Mouse (Mus musculus) heart, embryonic 16.5 days (tissue): ENCODE data around the gene Pip5k1c. TPM values are rescaled to one million over a fixed set of nuclear protein-coding genes. Genes with fewer than 3 reads are reported as not detected.
A peak's percentile ranks its signal among the peaks of the same experiment; 100 is the strongest.

Experiments
- ATAC-seq: fragments of 200-750 bp; cut with Nextera tagmentation; replicated peaks from 2 replicates; pipeline ENCODE4 v1.8.0; 2017; ENCODE audit warnings: moderate number of reproducible peaks; ENCODE audit not compliant: insufficient read depth, low FRiP score; ENCODE audit errors: extremely low read depth
- H3K27ac ChIP-seq: fragments of 300-500 bp; sonication (generic); 2 replicates; pipeline ENCODE4 v1.5.1; 2014; ENCODE audit warnings: mild to moderate bottlenecking, low read length, control low read depth, moderate library complexity
- H3K27me3 ChIP-seq: fragments of 300-500 bp; sonication (generic); 2 replicates; pipeline ENCODE4 v1.6.1; 2014; ENCODE audit warnings: low read length, mixed read lengths; ENCODE audit not compliant: control insufficient read depth, insufficient read depth
- H3K36me3 ChIP-seq: fragments of 300-500 bp; sonication (generic); 2 replicates; pipeline ENCODE4 v1.6.1; 2014; ENCODE audit not compliant: control insufficient read depth, insufficient read depth
- H3K4me1 ChIP-seq: fragments of 300-500 bp; sonication (generic); 2 replicates; pipeline ENCODE4 v1.6.1; 2014; ENCODE audit warnings: low read length, mixed read lengths; ENCODE audit not compliant: control insufficient read depth, insufficient read depth
- H3K4me2 ChIP-seq: fragments of 300-500 bp; sonication (generic); 2 replicates; pipeline ENCODE4 v1.6.1; 2014; ENCODE audit warnings: low read depth, mild to moderate bottlenecking, control low read depth, low read length
- H3K4me3 ChIP-seq: fragments of 300-500 bp; sonication (generic); 2 replicates; pipeline ENCODE4 v1.5.1; 2014; ENCODE audit warnings: mild to moderate bottlenecking, control low read depth, low read length
- H3K9ac ChIP-seq: fragments of 300-500 bp; sonication (generic); 2 replicates; pipeline ENCODE4 v1.6.1; 2014; ENCODE audit warnings: low read length, control low read depth
- H3K9me3 ChIP-seq: fragments of 300-500 bp; sonication (generic); replicated peaks from 2 replicates; pipeline ENCODE4 v1.6.1; 2016; ENCODE audit warnings: low read length; ENCODE audit not compliant: control insufficient read depth
- WGBS: fragments of 180-500 bp; shearing (Covaris S2); extraction: QIAGEN DNeasy Blood & Tissue Kit; methylation state at CpG from one replicate; pipeline ENCODE4 v1.1.7; 2014; 5-methylcytosine and 5-hydroxymethylcytosine counted together
- polyA plus RNA-seq: library from polyadenylated mRNA; unstranded; fragments of >200 nt; fragmentation: Nextera tagmentation; extraction: Ambion mirVana; gene quantifications from 2 replicates; pipeline ENCODE4 v1.2.1, GENCODE M21; 2015

The Pip5k1c gene
- polyA plus RNA-seq, 1 experiment from 2014 or later = 31.3 TPM

GRCm38 (mm10) chr10:81257158-81258039, 35.4 kb upstream of the Pip5k1c start:
- peak overlapping the region; percentile 59 for H3K4me3 ChIP-seq
- H3K9me3 ChIP-seq = peaks cover 6% of the 10 kb centered on the region
- ATAC-seq = no peak
- no peaks in the 10 kb centered on the region for H3K36me3 ChIP-seq
- H3K9ac ChIP-seq = peak overlapping the region; percentile 66
- peak overlapping the region; percentile 87 for H3K4me2 ChIP-seq
- WGBS = 2% methylated on average over 62 of the region's 62 CpGs
- H3K4me1 ChIP-seq = peaks cover 8% of the 10 kb centered on the region
- no peak overlapping the region for H3K27ac ChIP-seq
- H3K27me3 ChIP-seq = peaks cover 59% of the 10 kb centered on the region

GRCm38 (mm10) chr10:81259225-81259884, 33.4 kb upstream of the Pip5k1c start:
- Histone ChIP-seq H3K9me3 (peaks cover 6% of the 10 kb centered on the region), H3K4me1 (peaks cover 8% of the 10 kb centered on the region), H3K27me3 (peaks cover 40% of the 10 kb centered on the region), H3K4me3 (no peak overlapping the region), H3K9ac (no peak overlapping the region), H3K27ac (no peak overlapping the region), H3K36me3 (peaks cover 10% of the 10 kb centered on the region), H3K4me2 (no peak overlapping the region)
- no peak for ATAC-seq
- 42% methylated on average over 21 of the region's 21 CpGs for WGBS

- H3K4me2 ChIP-seq = no peak overlapping the region
- peaks cover 33% of the 10 kb centered on the region for H3K27me3 ChIP-seq
- no peak overlapping the region for H3K27ac ChIP-seq
- H3K4me3 ChIP-seq = no peak overlapping the region
- no peak for ATAC-seq
- H3K9me3 ChIP-seq = peaks cover 6% of the 10 kb centered on the region
- peaks cover 16% of the 10 kb centered on the region for H3K36me3 ChIP-seq
- H3K4me1 ChIP-seq = peaks cover 11% of the 10 kb centered on the region
- no peak overlapping the region for H3K9ac ChIP-seq
- WGBS = 85% methylated on average over 4 of the region's 4 CpGs
Measured at GRCm38 (mm10) chr10:81261025-81261424, 31.7 kb upstream of the Pip5k1c start.

- peaks cover 2% of the 10 kb centered on the region for H3K9me3 ChIP-seq
- no peak overlapping the region for H3K27ac ChIP-seq
- peak overlapping the region; percentile 84 for H3K4me2 ChIP-seq
- peaks cover 10% of the 10 kb centered on the region for H3K4me1 ChIP-seq
- H3K36me3 ChIP-seq = peaks cover 16% of the 10 kb centered on the region
- no peak overlapping the region; the same call in 1 of the 2 replicates for H3K4me3 ChIP-seq
- H3K27me3 ChIP-seq = no peaks in the 10 kb centered on the region
- WGBS = 92% methylated on average over 8 of the region's 8 CpGs
- ATAC-seq = no peak
- peak overlapping the region; percentile 89; the same call in 1 of the 2 replicates for H3K9ac ChIP-seq
Measured at GRCm38 (mm10) chr10:81265540-81265939, 27.2 kb upstream of the Pip5k1c start.

- Histone ChIP-seq H3K9ac (peak within 1 kb of the TSS; percentile 89), H3K4me2 (peak within 1 kb of the TSS; percentile 84), H3K9me3 (no peaks in the 10 kb centered on the region), H3K4me3 (peak within 1 kb of the TSS; percentile 83), H3K27me3 (no peaks in the 10 kb centered on the region), H3K36me3 (peaks cover 19% of the 10 kb centered on the region), H3K27ac (peak within 1 kb of the TSS; percentile 92), H3K4me1 (peaks cover 10% of the 10 kb centered on the region)
- peak; percentile 93 for ATAC-seq
- WGBS = under 1% methylated on average over 48 of the region's 48 CpGs
Measured at GRCm38 (mm10) chr10:81266211-81267105, 26.3 kb upstream of the Pip5k1c start, which contains the start of the genes Mrpl54 and Apba3. Mrpl54 (minus strand) TSS chr10:81266934. Apba3 (plus strand) TSS chr10:81266960.

- H3K36me3 ChIP-seq = peaks cover 27% of the 10 kb centered on the region
- no peaks in the 10 kb centered on the region for H3K9me3 ChIP-seq
- peaks cover 10% of the 10 kb centered on the region for H3K4me1 ChIP-seq
- peak overlapping the region; percentile 83 for H3K9ac ChIP-seq
- peak; percentile 67 for ATAC-seq
- H3K27ac ChIP-seq = peak overlapping the region; percentile 52
- H3K4me3 ChIP-seq = peak overlapping the region; percentile 66
- H3K4me2 ChIP-seq = peak overlapping the region; percentile 74
- 1% methylated on average over 23 of the region's 23 CpGs for WGBS
- no peaks in the 10 kb centered on the region for H3K27me3 ChIP-seq
Measured at GRCm38 (mm10) chr10:81268056-81268455, 24.7 kb upstream of the Pip5k1c start.

GRCm38 (mm10) chr10:81268643-81269412, 23.9 kb upstream of the Pip5k1c start:
- peak overlapping the region; percentile 83 for H3K9ac ChIP-seq
- H3K4me2 ChIP-seq = peak overlapping the region; percentile 74
- peak overlapping the region; percentile 52 for H3K27ac ChIP-seq
- H3K4me1 ChIP-seq = peaks cover 10% of the 10 kb centered on the region
- H3K9me3 ChIP-seq = no peaks in the 10 kb centered on the region
- peak overlapping the region; percentile 66 for H3K4me3 ChIP-seq
- WGBS = 79% methylated on average over 16 of the region's 16 CpGs
- peaks cover 29% of the 10 kb centered on the region for H3K36me3 ChIP-seq
- ATAC-seq = no peak
- no peaks in the 10 kb centered on the region for H3K27me3 ChIP-seq

GRCm38 (mm10) chr10:81272356-81272755, 20.4 kb upstream of the Pip5k1c start:
- H3K9me3 ChIP-seq = no peaks in the 10 kb centered on the region
- no peak overlapping the region for H3K4me2 ChIP-seq
- no peak for ATAC-seq
- H3K36me3 ChIP-seq = peaks cover 23% of the 10 kb centered on the region
- no peak overlapping the region for H3K27ac ChIP-seq
- H3K27me3 ChIP-seq = no peaks in the 10 kb centered on the region
- no peak overlapping the region for H3K4me3 ChIP-seq
- 94% methylated on average over 21 of the region's 21 CpGs for WGBS
- peaks cover 6% of the 10 kb centered on the region for H3K4me1 ChIP-seq
- H3K9ac ChIP-seq = no peak overlapping the region
